Mouse (Mus musculus) bone marrow, adult 2 months (tissue): ENCODE data around the gene Olfr1158.
"Not testable (repeated sequence)": the region's sequence is repeated elsewhere in the genome, so short reads cannot be mapped to it uniquely, and the experiment has no call there.

Source experiments
- CTCF ChIP-seq: fragments of 200-500 bp; IDR thresholded peaks from 2 replicates; pipeline ENCODE4 v1.5.1; 2011; ENCODE audit warnings: low read length, control low read depth; ENCODE audit not compliant: control insufficient read depth, insufficient read depth
- POLR2A ChIP-seq: fragments of 200-500 bp; IDR thresholded peaks from 2 replicates; pipeline ENCODE4 v1.6.1; 2011; ENCODE audit warnings: low read depth, mild to moderate bottlenecking, control low read depth, low read length, borderline replicate concordance; ENCODE audit not compliant: control insufficient read depth

- TF ChIP-seq CTCF, POLR2A: not testable (repeated sequence)
Measured at GRCm38 (mm10) chr2:88022474-88022873, 32.6 kb downstream of the Olfr1158 start, which contains the start of gene Olfr1161.
